Mouse (Mus musculus): ENCODE results near the gene Pygb.

Pygb gene

DNA sequence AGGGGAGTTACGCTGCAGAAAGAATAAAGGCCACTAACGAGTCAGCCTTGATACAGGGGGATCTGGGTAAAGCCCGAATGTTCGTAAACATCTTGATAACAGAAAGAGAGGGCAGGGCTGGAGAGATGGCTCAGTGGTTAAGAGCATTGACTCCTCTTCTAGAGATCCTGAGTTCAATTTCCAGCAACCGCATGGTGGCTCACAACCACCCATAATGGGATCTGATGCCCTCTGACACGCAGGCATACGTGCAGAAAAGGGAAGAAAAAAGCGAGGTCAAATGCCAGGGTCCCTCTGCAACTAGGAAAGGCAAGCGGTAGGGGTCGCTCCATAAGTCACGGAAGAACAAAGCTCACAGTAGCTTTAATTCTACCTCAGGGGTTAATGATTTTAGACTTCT lies 54.6 kb downstream of the Pygb start:
- no peak for DNase-seq (ENCODE audit: low spot score in 2 of 2)

DNA sequence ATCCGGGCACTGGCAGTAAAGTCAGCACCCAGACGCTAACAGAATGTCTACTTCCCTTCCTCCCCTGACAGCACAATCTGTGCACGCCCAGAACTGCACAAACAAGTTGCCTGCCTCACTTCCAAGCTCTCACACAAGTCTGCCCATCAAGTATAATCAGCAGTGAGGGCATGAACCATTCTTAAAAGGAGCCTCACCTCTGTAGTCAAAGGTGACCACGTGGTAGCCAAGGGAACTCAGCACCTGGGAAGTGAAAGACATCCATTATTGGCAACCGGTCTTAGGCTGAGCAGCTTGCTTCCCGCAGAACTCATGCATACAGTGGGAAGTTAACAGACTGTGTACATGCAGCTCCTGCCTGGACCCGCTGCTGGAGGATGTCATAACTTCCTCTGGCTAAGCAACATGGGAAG lies 55.5 kb downstream of the Pygb start:
- no peak for DNase-seq (ENCODE audit: low spot score in 2 of 2)

DNA sequence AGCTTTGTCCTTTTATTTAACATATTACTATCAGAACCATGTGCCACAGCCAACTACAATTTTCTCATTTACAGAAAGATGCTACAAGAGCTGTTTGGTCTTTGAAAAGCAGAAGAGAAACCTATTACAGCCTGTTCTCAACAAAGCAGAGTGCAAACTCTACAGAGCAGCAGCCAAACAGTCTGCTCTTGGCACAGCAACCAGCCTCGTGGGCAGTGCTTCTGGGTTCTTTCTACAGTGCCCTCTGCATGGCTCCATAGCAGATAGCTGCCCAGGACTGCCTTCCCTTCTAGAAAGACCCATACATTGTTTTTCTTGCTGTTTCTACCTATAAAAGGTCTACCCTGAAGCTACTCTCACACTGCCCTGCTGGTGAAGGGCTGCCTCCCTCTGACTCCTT lies 58.3 kb downstream of the Pygb start:
- no peak for DNase-seq (ENCODE audit: low spot score in 2 of 2)

DNA sequence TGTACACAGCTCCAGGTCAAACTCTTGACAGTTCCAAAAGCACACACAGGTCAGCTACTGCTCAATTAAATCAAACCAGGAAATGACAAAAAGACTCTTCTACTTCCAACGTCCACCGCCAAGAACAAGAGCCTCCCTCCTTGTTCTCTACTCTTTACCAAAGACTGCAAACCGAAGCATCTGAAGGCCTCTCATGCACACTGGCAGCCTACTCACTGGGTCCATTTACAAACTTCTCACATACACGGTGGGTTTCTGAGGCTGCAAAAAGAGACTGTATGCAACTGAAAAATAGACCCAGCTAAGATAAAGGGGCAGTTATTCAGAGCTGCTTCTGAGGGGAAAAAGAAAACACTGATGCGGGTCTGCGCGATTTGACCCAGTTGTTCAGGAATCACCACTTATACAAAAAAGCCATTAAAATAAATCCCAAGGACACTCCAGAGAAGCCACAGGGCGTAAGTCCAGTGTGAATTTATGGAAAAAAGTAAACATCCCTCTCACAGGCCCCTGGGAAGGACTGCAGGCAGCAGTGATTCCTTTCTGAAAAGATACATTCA lies 61.0 kb downstream of the Pygb start:
- DNase-seq (ENCODE audit: low spot score in 2 of 2), result no peak

DNA sequence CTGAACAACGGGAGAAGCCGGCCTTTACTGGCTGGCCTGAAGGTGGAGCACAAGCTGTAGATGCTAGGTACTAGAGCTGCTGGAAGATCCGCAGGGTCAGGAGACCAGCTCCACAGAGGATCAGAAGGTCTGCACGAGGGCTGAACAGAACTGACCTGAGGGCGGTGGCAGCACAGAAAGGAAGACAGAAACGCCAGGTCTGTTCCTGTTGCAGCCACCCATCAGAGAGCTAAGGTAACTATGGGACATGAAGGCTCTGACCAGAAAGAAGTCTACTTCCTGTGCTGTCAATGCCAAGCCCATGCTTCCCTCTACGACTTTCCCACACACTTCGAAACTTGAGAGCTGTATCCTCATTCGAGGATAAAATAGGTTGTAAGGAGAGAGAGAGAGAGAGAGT lies 64.7 kb downstream of the Pygb start:
- no peak for DNase-seq (ENCODE audit: low spot score in 2 of 2)

DNA sequence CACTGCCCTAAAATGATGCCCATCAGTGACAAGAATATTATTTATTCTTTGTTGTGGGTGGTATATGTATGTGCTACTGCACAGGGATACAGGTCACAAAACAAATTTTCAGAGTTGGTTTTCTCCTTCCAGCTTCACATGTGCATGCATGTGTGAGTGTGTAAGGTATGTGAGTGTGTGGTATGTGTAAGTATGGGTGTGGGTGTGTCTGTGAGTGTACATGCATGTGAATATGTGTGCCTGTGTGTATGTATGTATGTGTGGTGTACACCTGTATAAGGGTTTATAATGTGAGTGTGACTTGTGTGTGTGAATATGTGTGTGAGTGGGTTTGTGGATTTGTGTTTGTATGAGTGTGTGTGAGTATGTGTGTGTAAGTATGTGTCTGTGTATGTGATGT lies 68.7 kb downstream of the Pygb start:
- DNase-seq (ENCODE audit: low spot score in 2 of 2), result no peak

DNA sequence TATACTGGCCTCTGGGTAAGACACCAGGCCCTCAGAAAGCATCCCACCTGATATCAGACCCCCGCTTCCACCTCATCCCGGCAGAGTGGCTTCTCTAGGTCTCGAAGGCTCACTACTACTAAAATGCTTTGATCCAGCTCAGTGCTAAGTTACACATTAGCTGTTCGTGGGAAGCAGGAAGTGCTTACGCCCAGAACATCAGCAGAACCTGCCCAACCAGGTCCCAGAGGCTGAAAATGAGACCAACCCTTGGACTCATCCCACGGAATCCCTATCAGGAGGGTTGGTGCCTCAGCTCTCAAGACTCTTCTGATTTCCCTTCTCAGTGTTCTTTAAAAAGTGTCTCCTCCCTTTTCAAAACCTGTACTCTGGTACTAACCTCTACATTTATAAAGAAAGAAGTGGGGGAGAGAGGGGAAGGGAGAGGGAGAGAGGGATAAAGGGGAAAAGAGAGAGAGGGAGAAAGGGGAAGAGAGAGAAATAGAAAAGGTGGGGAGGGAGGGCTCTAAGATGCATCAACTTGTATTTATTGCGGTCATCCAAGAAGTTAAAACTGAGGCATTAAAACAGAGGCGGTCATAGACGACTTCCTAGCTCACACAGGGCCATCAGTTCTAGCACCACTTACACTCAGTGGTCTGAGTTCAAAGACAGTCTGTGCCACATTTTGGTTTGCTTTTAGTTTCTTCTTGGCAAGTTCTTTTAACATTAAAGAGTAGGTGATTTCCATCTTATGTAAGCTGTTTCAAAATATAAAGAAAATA lies 72.4 kb downstream of the Pygb start:
- no peak for DNase-seq (ENCODE audit: low spot score in 2 of 2)

DNA sequence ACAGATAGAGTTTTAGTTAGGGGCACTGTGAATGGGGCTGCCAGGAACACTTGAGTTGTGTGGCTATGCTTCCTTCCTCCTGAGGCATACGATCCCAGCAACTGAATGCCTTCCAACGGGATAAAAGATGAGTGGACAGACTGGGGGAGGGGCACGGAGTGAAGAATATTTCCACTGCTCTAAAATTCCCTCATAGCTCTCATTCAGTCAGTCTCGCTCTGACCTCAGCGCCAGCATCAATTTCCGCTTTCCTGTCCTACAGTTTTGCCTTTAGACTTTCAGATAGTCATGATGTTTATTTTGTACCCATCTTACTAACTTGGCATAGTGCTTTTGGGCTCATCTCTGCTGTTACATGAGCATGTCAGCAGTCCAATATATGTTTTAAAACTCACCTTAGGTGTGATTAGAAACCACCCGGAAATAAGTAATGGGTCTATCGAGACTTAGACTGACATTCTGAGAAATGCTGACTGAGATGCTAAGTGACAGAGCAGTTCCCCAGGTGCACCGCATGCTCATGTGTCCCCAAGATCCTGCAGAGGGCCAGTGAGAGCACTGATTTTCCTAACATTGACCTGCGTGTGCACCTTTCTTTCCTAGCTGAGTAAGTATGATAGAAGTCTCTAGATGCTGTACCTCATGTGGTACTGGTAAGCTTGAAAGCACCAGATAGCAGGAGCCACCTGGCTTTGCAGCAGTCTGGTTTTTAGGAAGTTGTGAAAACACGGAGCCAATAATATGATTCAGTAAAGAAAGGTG lies 73.4 kb downstream of the Pygb start:
- DNase-seq (ENCODE audit: low spot score in 2 of 2), result no peak

DNA sequence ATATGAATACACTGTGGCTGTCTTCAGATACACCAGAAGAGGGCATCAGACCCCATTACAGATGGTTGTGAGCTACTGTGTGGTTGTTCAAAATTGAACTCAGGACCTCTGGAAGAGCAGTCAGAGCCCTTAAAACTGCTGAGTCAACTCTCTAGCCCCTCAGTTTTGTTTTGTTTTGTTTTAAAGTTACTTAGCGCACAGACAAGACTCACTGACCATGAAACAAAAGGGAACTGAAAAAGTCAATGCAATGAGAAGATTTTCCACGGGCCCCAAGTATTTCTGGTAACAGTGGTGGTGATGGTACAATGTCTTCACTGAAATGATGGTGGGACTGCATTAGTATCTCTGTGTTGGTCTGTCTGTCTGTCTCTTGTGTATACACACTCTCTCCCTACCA lies 74.6 kb downstream of the Pygb start:
- no peak for DNase-seq (ENCODE audit: low spot score in 2 of 2)

DNA sequence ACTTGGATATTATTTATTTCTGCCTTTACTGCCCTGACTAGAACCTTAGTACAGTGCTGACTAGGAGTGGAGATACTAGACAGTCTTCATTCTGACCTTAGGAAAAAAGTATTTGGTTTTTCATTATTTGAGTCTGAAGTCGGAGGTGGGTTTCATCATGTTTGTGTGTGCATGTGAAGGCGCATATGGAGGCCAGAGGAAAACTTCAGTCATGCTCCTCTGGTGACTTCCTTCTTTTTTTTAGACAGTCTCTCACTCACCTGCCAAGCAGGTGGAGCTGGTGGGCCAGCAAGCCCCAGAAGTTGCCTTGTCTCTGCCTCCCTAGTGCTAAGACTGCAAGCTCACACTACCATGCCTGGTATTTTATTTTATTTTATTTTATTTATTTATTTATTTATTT lies 80.5 kb downstream of the Pygb start:
- no peak for DNase-seq (ENCODE audit: low spot score in 2 of 2)

DNA sequence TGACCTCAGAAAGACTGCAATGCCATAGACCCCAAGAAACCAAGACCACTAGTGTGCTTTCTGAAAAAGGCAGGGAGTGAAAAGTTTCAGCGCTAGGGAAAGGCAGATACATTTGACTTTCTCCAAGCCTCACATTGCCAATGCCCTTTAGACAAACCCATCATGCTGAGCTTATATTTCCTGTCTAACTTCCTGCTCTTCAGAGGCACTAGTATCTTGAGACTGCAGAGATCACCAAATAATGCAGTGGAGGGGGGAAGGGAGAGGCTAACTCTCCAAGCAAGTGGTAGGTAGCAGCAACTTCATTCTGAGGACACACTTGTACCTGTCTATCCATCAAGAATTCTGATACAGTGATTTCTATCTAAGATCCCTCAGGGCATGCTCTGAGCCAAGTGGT lies 82.9 kb downstream of the Pygb start:
- DNase-seq (ENCODE audit: low spot score in 2 of 2), result no peak

DNA sequence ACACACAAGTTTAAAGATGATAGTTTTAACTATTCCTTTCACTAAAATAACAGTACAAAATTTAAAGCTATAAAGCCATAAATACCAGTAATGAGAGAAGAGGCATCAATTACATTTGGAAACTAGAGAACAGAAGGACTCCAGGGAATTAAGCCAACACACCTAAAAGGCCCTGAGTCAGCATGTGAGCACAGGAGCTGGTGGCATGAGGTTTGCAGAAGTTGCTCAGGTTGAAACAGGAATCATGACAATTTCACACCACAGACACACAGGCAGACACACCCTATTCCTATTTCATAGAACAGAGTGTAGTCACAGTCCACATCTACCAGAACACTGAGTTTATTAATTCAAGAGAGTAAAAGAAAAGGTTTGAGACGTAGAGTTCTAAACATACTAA lies 88.0 kb downstream of the Pygb start:
- no peak for DNase-seq (ENCODE audit: low spot score in 2 of 2)

DNA sequence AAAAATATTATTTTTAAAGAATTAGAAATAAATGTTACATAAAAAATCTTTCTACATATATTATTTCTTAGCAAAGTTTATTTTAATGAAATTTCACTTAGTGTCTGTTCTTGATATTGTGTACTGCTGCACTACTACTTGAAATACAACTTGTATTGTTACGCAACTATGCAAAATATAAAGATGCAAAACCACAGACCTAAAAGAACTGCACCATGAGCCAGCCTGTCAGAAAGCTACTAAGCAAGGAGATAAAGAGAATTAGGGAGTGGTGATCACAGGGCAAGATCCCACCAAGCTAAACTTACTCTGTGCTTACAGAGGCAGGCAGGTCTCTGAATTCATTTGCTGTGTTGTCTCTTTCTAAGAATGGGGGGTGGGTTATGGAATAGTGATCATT lies 88.7 kb downstream of the Pygb start:
- DNase-seq (ENCODE audit: low spot score in 2 of 2), result no peak

DNA sequence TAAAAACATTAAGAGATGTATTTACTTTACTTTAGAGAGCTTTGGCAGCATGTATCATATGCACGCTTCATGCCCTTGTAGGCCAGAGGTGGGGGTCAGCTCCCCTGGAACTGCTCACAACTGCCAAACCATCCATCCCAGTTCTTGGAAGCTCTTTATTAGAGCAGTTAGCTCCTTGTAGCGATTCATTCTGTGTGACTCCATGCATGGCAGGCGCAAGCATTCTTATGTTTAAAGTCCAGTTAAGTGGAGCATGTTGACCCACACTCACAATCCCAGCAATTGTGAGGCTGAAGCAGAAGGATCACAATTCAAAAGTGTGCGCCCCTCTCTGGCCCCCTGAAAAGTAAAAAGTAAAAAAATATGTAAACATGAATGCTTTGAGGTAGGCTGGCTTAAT lies 91.0 kb downstream of the Pygb start:
- no peak for DNase-seq (ENCODE audit: low spot score in 2 of 2)

Data from frontal cortex, postnatal 14 days (tissue).